Mouse (Mus musculus): ENCODE results near the gene Lpp. TPM values are rescaled to one million over a fixed set of nuclear protein-coding genes. Genes with fewer than 3 reads are reported as not detected.
A peak's percentile ranks its signal among the peaks of the same experiment; 100 is the strongest.

Gene Lpp
- total RNA-seq, 2 experiments from 2014 or later, result 1.2 to 3.8 TPM

DNA sequence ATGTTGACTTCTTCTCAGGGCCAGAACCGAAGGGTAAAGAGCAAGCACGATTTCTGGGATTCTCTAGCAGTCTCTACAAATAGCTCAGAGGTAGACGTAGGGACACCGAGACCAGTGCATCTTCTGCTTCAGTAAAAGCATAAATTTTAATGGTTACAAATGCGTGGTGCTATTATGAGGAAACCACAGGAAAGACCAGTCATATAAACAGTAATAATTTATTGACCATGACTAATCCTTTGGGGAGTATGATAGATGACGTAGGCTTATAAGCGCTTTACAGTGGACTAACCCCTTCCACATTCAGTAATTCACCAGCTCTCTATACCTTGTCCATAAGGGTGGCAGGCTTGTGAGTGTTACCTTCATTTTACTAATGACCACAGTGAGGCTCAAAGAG lies 103.3 kb downstream of the Lpp start:
- no peak for ATAC-seq (replicated peaks; ENCODE audit: poor library complexity)

DNA sequence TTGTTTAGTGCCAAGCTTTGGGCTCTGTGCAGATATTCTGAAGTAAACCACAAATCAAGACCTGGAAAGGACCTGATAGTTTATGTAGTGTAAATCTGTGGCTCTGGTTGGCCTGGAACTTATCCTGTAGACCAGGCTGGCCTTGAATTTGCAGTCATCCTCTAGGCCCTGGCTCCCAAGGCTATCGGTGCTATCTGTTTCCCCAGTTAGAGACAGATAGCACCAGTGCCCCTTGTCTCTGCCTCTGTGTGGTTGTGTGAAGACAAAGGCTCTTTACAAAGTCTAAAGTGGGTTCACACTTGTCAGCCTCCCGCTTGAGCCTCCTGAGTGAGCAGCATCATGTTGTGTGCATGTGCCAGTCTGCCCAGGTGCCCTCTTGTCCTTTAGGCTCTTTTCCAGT lies 104.1 kb downstream of the Lpp start:
- ATAC-seq (replicated peaks; ENCODE audit: poor library complexity), result no peak

DNA sequence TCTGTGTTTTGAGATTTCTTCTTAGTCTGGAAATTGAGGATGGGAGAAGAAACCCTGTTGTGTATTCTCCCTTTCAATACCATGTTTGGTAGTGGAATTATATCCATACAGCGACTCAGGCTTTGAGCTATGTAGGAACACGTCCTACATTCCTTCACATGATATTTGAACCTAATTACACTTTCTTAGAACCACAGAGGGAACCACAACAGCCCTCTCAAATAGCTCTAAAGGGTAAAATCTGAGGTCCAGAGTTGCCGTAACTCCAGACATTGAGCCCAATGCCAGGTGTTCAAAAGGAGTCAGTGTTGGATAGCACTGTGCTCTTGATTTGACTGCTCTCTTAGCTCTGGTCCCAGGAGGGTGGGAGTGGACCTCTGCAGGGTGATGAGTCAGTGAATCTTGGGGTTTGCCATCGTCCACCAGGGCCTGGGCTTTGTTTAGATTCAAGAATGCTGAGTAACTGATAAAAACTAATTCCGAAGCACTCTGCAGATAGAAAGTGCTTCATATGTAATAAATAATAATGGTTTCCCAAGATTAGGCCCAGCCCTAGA lies 104.9 kb downstream of the Lpp start:
- no peak for ATAC-seq (replicated peaks; ENCODE audit: poor library complexity)

DNA sequence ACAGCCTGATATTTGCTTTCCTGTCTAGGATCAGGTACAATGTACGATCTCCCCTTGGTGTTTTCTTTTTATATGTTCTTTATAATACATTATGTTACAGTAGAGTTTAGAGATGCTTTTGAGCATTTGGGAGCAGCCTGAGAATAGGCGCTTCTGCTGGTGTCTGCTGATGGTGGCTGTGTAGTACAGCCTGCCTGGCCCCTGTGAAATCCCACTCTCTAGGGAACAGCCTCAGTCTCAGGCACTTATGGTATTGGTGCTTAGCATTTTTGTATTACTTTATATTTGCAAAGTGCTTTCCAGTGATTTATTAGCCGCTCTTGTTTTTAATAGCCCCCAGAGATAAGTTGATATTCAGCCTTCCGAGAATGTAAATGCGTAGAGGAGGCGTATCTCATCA lies 107.9 kb downstream of the Lpp start:
- ATAC-seq (replicated peaks; ENCODE audit: poor library complexity), result no peak

DNA sequence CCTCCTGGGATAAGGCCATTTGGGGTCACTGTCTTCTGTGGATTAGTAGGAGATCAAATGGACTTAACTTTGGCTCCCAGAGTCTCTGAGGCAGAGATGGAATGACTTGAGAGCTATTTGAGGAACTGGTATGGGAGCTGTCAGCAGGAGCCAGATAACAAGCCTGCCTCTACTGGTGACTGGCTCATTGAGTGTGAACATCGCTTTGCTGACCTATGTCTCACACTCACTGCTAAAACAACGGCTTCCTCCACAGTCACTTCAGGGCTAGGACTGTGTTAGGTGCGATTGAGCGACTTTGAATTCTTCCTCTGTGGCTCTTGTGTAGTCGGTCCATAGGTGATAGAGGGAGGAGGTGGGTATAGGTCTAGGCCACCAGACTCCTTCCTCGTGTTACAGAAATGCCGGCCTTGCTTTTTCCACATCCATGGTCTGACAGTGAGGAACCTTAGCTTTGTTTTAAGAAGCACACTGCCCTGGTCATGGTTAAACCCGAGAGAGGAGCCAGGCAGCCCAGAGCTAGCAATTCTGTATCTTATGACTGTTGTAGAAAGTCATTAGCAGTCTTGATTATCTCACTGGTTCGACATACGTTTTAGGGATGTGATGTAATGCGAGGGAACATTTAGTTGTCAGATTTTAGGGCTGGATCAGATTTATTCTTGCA lies 108.5 kb downstream of the Lpp start:
- no peak for ATAC-seq (replicated peaks; ENCODE audit: poor library complexity)

DNA sequence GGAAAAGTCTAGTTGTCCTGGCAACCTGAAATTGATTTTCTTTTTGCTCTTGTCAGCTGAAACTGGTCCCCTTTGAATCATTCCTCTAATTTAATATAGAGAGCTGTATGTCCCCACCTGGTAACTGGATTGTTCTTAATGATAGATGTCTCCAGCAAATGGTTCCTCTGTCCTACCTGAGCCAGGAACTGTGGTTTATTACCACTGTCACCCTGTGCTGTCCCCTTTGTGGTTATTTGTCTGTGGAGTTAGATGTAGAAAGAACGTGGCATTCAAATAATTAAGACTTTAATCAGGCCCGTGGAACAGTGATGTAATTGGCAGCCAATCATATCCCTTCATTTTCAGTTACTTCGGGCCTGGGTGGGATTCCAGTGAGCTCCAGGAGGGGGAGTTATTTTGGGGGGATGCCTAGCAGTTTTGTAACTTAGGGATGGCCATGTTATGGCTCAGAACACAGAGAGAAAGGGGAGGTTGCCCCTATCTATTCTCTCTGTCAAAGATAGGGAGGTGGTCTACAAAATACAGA lies 109.1 kb downstream of the Lpp start:
- no peak for ATAC-seq (replicated peaks; ENCODE audit: poor library complexity)

DNA sequence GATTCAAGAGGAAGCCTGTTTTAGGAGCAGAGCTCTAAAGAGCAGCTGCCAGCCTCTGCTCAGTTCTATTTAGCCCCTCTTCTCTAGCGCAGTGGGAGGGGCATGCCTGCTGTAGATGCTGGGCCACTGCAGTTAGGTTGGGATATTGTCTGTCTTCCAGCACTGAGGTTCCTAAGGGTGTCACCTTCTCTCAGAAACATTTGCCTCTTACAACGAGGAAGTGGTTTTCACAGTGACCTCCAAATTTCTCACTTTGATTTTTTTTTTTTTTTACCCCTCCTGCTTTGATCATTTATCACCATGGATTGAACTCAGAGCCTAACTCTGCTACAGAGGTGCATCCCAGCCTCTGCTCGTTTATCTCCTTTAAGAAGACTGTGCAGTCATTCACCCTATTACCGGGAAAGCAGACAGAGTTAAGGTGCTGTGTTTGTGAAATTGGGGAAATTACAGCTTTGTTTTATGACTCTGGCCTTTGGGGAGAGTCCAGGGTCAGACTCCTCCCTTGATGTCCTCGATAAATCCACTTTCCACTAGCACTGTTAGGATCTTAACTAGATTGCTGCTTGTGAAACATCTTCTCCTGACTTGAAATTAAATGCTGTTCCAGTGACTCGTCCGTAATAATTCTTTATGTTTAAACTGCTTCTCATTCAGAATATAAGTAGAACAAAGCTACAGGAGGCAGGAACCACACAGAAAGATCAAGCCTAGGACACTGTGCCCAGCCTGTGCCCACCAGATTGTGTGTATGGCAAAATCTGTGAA lies 111.7 kb downstream of the Lpp start:
- ATAC-seq (replicated peaks; ENCODE audit: poor library complexity), result no peak

DNA sequence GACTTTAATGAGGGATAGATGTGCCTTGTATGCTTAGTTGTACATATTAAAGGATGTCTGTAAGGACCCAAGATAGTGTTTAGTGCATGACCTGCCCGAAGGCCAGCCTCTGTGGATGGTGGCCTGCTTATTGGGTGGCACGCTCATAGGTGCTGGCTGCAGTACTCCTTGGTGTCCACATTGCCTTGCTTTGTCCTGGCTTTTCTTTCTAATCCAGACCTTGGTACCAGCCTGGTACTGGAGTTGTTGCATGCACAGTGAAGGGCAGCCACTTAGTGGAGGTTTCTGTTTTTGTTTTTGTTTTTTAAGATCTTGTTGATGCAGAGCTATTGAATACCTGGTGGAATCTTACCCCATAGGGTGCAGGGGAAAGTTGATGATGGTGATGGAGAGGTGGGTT lies 112.9 kb downstream of the Lpp start:
- no peak for ATAC-seq (replicated peaks; ENCODE audit: poor library complexity)

DNA sequence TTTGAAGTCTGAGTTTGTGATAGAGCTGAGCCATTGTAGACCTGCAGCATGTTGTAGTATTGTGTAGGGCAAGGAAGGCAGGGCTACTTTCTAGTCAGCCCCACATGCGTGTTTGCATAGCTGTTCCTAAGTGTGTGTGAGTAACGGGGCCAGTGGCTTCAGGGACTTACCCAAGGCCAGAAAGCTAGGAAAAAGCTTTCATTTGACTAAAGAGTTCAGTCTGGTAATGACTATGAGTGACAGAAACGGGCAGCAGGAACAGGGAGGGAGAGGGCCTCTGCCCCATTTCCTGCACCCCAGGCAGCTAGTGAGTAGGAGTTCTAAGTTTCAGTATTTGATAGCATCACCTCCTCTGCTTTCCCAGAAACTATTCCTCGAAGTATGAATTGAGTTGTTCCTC lies 113.4 kb downstream of the Lpp start:
- ATAC-seq (replicated peaks; ENCODE audit: poor library complexity), result no peak

DNA sequence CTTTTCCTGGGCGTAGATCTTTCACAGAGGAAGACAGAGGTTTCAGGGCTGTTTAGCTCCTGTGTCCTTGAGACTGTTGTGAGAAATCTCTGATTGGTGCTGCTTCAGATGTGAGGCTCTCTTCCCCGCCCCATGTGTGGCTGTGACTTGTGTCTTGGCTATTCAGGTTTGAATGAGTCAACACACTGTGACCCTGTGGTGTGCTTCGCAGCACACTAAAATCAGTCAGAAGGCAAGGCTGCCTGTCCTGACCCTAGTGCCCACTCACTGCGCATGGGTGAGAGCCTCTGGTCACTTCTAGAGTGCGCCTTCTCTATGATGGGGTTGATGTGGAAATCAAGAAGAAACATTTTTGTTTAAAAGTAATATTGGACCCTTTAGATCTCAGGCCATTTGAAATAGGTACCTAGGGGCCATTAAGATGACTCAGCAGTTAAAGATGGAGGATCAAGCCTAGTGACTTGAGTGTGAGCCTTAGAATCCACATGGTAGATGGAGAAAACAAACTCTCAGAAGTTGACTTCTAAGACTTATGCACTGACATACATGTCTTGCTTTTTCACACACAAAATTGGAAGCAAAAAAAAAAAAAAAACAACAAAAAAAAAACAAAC lies 114.7 kb downstream of the Lpp start:
- ATAC-seq (replicated peaks; ENCODE audit: poor library complexity), result no peak

DNA sequence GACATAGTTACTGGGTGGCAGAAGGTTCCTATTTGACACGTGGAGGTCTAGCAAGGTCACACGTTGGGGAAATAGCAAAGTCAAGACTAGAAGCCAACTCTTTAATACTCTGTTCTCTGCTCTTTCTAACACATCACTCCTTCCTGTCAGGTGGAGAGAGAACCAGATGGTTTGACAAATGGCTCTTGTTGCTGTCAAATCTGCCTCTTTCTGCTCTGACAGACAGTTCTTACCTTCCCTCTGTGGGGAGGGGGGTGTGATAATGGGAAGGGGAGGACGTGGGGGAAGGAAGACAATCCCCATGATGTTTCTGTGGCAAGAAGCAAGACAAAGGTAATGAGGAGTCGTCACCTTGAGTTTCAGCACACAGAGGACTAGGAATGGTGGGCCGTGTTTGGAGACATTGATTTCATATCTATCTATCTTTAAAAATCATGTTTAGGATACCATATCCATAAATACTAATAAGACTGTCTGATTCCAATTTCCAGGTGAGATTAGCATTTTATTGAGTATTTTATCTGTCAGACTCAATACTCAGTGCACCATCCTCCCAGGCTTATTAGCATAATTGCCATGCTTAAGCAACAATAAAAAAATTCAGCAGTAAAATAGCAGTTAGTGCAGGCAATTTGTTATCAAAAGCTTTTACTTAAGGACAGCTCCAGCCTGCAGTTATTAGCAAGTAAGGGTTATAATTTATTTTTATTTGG lies 115.9 kb downstream of the Lpp start:
- no peak for ATAC-seq (replicated peaks; ENCODE audit: poor library complexity)

DNA sequence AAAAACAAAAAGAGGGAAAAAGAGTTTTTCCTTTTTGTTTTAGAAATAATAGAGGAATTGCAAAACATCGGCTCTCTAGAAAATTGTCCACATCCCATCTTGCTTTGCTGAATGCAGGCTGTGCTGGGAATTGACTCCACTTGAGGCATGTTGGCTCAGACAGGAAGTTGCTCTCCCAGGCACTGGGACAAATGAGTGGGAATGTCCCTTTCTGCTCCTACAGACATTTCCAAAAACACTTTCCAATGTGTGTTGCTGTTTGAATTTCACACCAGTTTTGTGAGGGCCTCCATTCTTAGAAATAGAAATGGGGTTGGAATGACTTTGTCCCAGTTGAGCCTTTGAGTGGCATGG lies 116.5 kb downstream of the Lpp start:
- no peak for ATAC-seq (replicated peaks; ENCODE audit: poor library complexity)

DNA sequence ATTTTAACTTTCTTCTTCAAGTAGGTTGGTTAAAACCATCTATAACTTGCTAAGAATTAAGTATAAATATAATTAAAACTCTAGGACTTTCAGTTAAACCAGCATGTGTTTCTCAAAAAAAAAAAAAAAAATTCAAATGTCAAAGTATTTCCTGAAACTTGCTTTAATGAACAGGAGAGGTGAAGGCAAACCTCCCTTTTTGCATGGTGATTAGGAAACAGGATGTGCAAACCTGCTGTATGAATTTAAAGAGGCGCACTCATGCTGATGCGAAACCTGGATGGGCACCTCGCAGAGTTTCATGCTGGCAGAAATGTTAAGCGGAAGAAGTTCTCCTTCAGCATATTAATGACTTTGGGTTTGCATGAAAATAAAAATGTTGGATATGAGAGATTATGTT lies 119.9 kb downstream of the Lpp start:
- no peak for ATAC-seq (replicated peaks; ENCODE audit: poor library complexity)

DNA sequence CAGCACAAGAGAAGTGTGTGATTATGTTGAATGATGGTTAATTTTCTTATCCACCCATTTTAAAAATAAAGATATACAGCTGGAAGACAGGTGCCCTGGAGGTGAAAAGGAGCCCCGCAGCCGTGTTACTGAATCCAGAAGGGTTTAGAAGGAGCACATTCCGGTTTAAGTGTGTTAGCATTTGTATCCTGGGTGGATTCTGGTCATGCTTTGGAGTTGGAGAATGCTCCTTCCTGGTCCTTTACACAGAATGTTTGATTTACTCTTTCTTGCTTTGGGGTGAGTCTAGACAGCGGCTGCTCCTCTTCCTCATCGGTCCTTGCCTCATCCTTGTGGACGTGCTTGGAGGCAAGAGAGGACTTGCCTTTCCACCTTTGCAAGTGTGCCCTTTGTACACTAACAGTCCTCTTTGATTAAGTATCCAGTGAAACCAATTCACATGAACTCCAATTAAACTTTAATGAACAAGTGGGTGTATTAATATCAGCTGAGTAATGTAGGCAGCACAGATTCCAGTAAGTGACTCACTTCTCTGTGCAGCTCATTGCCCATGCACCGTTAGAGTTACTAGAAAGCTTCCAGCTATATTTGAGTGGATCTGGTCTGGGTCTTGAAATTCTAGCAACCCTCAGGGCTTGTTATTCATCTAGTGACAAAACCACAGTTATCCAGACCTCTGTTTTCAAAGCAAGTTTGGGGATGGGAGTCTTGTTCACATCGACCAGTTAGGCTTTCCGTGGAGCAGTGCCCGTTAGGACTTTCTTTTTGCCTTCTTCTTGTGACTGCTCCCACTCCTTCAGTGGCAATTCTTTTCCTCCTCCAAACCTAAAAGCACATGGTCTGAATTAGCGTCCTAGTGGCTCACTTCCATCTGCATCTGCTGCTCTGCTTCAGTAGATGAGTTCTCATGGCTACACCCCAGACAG lies 121.8 kb downstream of the Lpp start:
- ATAC-seq (replicated peaks; ENCODE audit: poor library complexity), result no peak

DNA sequence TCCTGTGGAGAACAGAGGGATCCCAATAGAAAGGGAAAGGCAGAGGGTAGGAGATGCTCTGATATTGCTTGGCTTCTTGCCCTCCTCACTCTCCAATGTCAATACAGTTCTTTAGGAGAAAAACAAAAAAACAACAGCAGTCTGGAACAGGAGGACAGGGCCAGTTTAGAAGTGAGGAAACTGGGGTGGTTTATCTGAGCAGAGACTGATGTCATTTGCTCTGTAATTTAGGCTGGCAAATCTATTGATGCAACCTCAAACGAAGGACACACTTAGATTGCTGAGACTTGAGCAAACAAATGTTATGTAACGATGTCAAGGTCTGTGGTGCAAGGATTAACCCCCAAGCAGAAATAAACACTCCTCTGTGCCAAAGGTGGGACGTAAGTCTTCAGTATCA lies 123.7 kb downstream of the Lpp start:
- peak; percentile 37 for ATAC-seq (replicated peaks; ENCODE audit: poor library complexity)

DNA sequence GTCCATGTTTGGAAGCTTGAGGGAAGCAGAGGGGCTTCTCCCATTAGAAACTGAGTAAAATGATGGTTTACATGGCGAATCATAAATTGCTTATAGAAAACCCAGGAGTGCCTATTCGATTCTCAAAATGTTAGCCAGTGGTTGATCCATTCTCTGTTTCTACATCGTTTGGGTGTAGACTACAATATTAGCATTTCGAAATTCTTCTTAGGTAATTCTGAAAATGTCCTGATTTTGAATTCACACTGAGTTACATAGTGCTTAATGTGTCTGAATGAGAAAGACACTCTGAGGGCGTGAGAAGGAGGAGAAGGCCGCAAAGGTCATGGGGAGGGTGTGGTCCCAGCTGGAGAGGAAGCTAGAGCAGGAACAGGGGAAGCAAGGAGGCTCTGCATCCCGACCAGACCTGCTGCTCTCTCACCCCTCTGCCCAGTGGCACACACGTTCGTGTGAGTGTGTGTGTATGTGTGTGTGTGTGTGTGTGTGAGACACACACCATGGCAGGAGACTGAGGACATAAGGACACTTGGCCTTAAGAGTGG lies 124.3 kb downstream of the Lpp start:
- 0 out of 2 replicates have a peak, but pooled peaks have one; percentile 23 for ATAC-seq (replicated peaks; ENCODE audit: poor library complexity)

DNA sequence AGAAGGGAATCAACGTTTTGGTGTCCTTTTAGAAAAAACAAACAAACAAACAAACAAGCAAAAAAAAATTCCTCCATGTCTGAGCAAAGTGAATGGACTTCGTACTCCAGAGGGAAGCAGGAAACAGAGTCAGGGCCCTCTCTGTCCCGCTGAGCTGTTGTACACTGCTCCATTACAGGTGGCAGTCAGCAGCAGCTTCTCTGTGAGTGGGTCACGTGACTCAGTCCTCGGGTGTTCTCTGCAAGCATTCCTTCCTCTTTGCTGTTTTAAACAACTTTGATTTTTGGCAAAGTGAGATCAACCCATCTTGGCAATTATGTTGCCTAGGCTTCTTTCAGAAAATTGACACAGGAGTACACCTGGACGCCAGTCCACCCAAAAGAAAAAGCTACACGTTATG lies 125.5 kb downstream of the Lpp start:
- no peak for ATAC-seq (replicated peaks; ENCODE audit: poor library complexity)

DNA sequence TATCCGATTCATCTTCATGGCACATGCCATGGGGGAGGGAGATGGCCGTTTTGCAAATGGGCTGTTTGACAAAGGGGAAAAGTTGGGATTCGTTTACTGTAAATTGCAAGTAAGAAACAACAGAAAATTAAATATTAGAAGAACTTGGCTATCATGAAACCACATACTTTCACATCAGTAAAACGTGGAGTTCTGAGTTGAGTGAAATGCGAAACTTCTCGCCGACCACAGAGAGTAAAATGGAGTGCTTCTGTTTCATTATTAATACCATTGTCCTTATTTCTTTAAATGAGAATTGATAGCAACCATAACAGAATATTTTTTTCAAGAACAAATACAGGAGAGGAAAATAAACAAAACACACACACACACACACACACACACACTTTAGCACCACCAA lies 133.9 kb downstream of the Lpp start:
- no peak for ATAC-seq (replicated peaks; ENCODE audit: poor library complexity)

DNA sequence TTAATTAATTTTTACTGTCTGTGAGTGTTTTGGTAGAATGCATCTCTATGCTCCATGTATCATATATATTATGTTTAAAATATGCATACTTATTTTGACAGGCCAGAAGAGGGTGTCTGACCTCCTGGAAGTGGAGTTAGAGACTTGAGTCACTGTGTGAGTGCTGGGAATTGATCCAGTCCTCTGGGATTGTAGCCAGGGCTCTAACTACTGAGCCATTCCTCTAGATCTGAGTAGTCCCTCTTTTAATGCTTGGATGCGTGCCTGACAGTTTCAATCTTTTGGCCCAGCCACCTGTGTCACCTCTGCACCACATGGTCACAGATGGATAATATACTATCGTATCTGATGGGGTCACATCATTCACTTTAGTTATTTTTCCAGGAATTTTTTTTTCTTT lies 138.4 kb downstream of the Lpp start:
- ATAC-seq (replicated peaks; ENCODE audit: poor library complexity), result no peak

DNA sequence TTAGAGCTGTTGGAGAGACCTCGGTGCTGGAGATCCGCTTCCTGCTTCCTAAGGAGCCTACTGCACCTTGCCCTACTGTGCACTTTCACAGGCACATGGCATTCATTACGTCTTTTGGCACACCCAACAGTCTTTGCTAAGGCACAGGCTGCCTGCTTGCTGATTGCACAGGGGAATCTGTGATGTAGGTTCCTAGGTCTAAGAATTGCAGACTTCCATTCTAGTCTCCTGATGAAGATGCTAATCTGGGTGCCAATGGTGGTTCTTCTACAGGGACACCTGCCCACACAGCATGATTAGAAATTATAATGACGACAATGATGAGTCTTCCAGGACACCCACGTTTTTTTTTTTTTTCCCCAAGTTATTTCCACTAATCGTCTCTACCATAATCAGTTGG lies 141.9 kb downstream of the Lpp start:
- ATAC-seq (replicated peaks; ENCODE audit: poor library complexity), result no peak

Data from megakaryocyte progenitor cell, adult 5-6 weeks (primary cell).